Mouse (Mus musculus) hindbrain, embryonic 11.5 days (tissue): Measurements from ENCODE around the gene Ttc25. TPM values are rescaled to one million over a fixed set of nuclear protein-coding genes. Genes with fewer than 3 reads are reported as not detected.
A peak's percentile ranks its signal among the peaks of the same experiment; 100 is the strongest.
"Not testable (repeated sequence)": the region's sequence is repeated elsewhere in the genome, so short reads cannot be mapped to it uniquely, and the experiment has no call there.

Experiments used
- ATAC-seq: fragments of 200-750 bp; cut with Nextera tagmentation; 2 replicates; pipeline ENCODE4 v1.8.0; 2017; ENCODE audit warnings: mild to moderate bottlenecking, moderate TSS enrichment, moderate library complexity; ENCODE audit not compliant: low FRiP score
- DNase-seq: peaks from one replicate; pipeline ENCODE4 v3.0.0-alpha.2; 2015; ENCODE audit warnings: low spot score
- H3K27ac ChIP-seq: fragments of 300-500 bp; sonication (generic); 2 replicates; pipeline ENCODE4 v1.5.1; 2014; ENCODE audit warnings: mild to moderate bottlenecking, low read depth, low read length
- H3K27me3 ChIP-seq: fragments of 300-500 bp; sonication (generic); 2 replicates; pipeline ENCODE4 v1.6.1; 2014; ENCODE audit warnings: mild to moderate bottlenecking, low read length, moderate library complexity, mixed read lengths; ENCODE audit not compliant: control insufficient read depth, insufficient read depth
- H3K36me3 ChIP-seq: fragments of 300-500 bp; sonication (generic); 2 replicates; pipeline ENCODE4 v1.6.1; 2014; ENCODE audit warnings: mild to moderate bottlenecking, low read length, moderate library complexity, mixed read lengths; ENCODE audit not compliant: control insufficient read depth, insufficient read depth
- H3K4me1 ChIP-seq: fragments of 300-500 bp; sonication (generic); replicated peaks from 2 replicates; pipeline ENCODE4 v1.6.1; 2014; ENCODE audit warnings: low read length, mixed read lengths; ENCODE audit not compliant: control insufficient read depth, insufficient read depth
- H3K4me2 ChIP-seq: fragments of 300-500 bp; sonication (generic); replicated peaks from 2 replicates; pipeline ENCODE4 v1.6.1; 2014; ENCODE audit warnings: mild to moderate bottlenecking, low read depth, low read length
- H3K4me3 ChIP-seq: fragments of 300-500 bp; sonication (generic); 2 replicates; pipeline ENCODE4 v1.5.1; 2014; ENCODE audit warnings: low read depth, low read length
- H3K9ac ChIP-seq: fragments of 300-500 bp; sonication (generic); 2 replicates; pipeline ENCODE4 v1.6.1; 2014; ENCODE audit warnings: low read depth, low read length
- H3K9me3 ChIP-seq: fragments of 300-500 bp; sonication (generic); 2 replicates; pipeline ENCODE4 v1.6.1; 2016; ENCODE audit warnings: low read length; ENCODE audit not compliant: control insufficient read depth
- WGBS: fragments of 180-500 bp; shearing (Covaris S2); extraction: QIAGEN DNeasy Blood & Tissue Kit; methylation state at CpG from one replicate; pipeline ENCODE4 v1.1.7; 2014; 5-methylcytosine and 5-hydroxymethylcytosine counted together
- polyA plus RNA-seq: library from polyadenylated mRNA; unstranded; fragments of >200 nt; fragmentation: Nextera tagmentation; extraction: Ambion mirVana; gene quantifications from 2 replicates; pipeline ENCODE4 v1.2.1, GENCODE M21; 2014

The Ttc25 gene
- polyA plus RNA-seq, 1 experiment from 2014 or later = 2.6 TPM

GRCm38 (mm10) chr11:100526052-100526816, 19.2 kb upstream of the Ttc25 start:
- no peaks in the 10 kb centered on the region for H3K9me3 ChIP-seq
- peaks cover 10% of the 10 kb centered on the region for H3K4me1 ChIP-seq
- peaks cover 11% of the 10 kb centered on the region for H3K36me3 ChIP-seq
- peak overlapping the region; percentile 90; the same call in 1 of the 2 replicates for H3K27ac ChIP-seq
- WGBS = 5% methylated on average over 15 of the region's 15 CpGs
- peak overlapping the region; percentile 92 for H3K4me3 ChIP-seq
- DNase-seq = peak; percentile 52
- no peaks in the 10 kb centered on the region for H3K27me3 ChIP-seq
- ATAC-seq = no peak
- peak overlapping the region; percentile 94 for H3K9ac ChIP-seq
- H3K4me2 ChIP-seq = peak overlapping the region; percentile 92

GRCm38 (mm10) chr11:100527066-100527457, 18.3 kb upstream of the Ttc25 start:
- peak overlapping the region; percentile 92 for H3K4me3 ChIP-seq
- peak; percentile 22 for ATAC-seq
- H3K27me3 ChIP-seq = no peaks in the 10 kb centered on the region
- no peaks in the 10 kb centered on the region for H3K9me3 ChIP-seq
- peak overlapping the region; percentile 94 for H3K9ac ChIP-seq
- WGBS = under 1% methylated on average over 26 of the region's 26 CpGs
- peak overlapping the region; percentile 92 for H3K4me2 ChIP-seq
- peak overlapping the region; percentile 90 for H3K27ac ChIP-seq
- DNase-seq = peak; percentile 78
- H3K4me1 ChIP-seq = peaks cover 10% of the 10 kb centered on the region
- peaks cover 7% of the 10 kb centered on the region for H3K36me3 ChIP-seq

- peak; percentile 100 for DNase-seq
- Histone ChIP-seq H3K4me3 (peak within 1 kb of the TSS; percentile 92), H3K27ac (peak within 1 kb of the TSS; percentile 90), H3K4me1 (peaks cover 10% of the 10 kb centered on the region), H3K9ac (peak within 1 kb of the TSS; percentile 94), H3K36me3 (peaks cover 5% of the 10 kb centered on the region), H3K9me3 (no peaks in the 10 kb centered on the region), H3K27me3 (no peaks in the 10 kb centered on the region), H3K4me2 (peak within 1 kb of the TSS; percentile 92)
- WGBS = under 1% methylated on average over 48 of the region's 54 CpGs
- ATAC-seq = peak; percentile 98
These were observed 17.7 kb upstream of the Ttc25 start, which contains the start of gene Acly for GRCm38 (mm10) chr11:100527458-100528374. TSS of gene Acly (minus strand) at chr11:100528000.

DNA sequence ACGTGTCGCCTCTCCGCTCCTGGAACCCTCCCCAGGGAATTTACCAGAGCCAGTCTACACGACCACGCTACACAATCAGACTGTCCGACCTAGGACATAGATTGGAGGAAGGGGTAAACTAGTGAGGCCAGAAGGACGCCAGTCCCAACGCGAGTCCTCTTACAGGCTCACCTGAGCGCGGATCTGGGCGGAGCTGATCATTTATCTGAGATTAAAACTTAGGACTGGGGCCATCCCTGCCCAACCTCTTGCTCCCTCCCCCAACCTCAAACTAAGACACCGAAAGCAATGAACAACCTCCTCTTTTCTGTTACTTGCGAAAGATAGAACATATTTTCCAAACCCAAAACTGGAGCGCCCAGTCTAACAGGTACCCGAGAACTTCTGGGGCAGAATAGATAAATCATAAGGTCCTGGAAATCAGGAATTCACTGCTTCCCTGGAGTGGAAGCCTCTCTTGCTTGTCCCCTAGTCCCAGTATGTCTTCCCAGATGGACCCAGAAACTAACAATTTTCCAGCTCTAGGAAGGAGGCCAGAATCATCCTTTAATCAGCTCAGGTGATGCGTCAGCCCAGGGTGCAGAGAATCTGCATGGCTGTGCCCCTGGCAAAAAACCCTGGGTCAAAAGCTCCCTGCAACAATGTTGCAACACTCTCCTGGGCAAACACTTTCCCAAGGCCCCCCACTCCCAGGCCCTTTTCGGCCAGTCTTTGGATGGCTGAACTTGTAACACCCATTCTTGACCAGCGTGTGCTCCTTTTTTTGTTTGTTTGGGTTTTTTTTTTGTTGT, 16.8 kb upstream of the Ttc25 start:
- no peak for DNase-seq
- no peaks in the 10 kb centered on the region for H3K9me3 ChIP-seq
- H3K9ac ChIP-seq = peak overlapping the region; percentile 94
- no peaks in the 10 kb centered on the region for H3K27me3 ChIP-seq
- no peak; the same call in 1 of the 2 replicates for ATAC-seq
- 21% methylated on average over 19 of the region's 19 CpGs for WGBS
- H3K27ac ChIP-seq = peak overlapping the region; percentile 63
- H3K36me3 ChIP-seq = no peaks in the 10 kb centered on the region
- H3K4me2 ChIP-seq = peak overlapping the region; percentile 57
- peak overlapping the region; percentile 92 for H3K4me3 ChIP-seq
- peaks cover 10% of the 10 kb centered on the region for H3K4me1 ChIP-seq

DNA sequence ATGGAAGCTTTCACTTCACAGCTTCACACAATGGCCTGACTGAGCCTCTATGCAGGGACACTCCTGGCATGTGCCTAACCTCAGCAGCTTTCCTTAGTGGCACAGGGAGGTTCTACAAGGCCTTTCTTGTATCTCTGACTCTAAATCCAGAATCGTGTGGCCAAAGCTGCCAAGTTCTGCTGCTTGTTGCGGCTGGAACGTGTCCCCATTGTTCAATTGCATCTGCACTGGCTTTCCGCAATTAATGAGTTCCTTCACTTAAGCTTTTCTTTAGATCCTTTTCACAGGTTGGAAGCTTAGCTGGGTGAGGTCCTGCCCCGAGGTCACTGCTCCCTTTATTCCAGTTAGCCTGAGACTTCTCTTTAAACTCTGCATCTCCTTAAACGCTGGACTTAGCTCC, 11.5 kb upstream of the Ttc25 start:
- no peaks in the 10 kb centered on the region for H3K4me1 ChIP-seq
- no peak overlapping the region for H3K4me3 ChIP-seq
- ATAC-seq (no peak), DNase-seq (no peak)
- H3K9me3 ChIP-seq = no peaks in the 10 kb centered on the region
- H3K27me3 ChIP-seq = no peaks in the 10 kb centered on the region
- H3K4me2 ChIP-seq = no peak overlapping the region
- H3K36me3 ChIP-seq = no peaks in the 10 kb centered on the region
- 48% methylated on average over 6 of the region's 6 CpGs for WGBS
- no peak overlapping the region for H3K9ac ChIP-seq
- H3K27ac ChIP-seq = no peak overlapping the region

- not testable (repeated sequence) for H3K4me3 ChIP-seq, H3K27me3 ChIP-seq, DNase-seq, H3K36me3 ChIP-seq, H3K9me3 ChIP-seq, H3K4me2 ChIP-seq, ATAC-seq, H3K27ac ChIP-seq, H3K4me1 ChIP-seq, H3K9ac ChIP-seq
- WGBS = 87% methylated on average over 2 of the region's 2 CpGs
These were observed 11.0 kb upstream of the Ttc25 start for GRCm38 (mm10) chr11:100534411-100534810.

GRCm38 (mm10) chr11:100534821-100535220, 10.6 kb upstream of the Ttc25 start:
- H3K27me3 ChIP-seq, H3K36me3 ChIP-seq, H3K4me1 ChIP-seq, H3K27ac ChIP-seq, ATAC-seq, DNase-seq, H3K4me2 ChIP-seq, H3K9ac ChIP-seq, H3K4me3 ChIP-seq, H3K9me3 ChIP-seq: not testable (repeated sequence)
- WGBS = 88% methylated on average over 6 of the region's 6 CpGs

DNA sequence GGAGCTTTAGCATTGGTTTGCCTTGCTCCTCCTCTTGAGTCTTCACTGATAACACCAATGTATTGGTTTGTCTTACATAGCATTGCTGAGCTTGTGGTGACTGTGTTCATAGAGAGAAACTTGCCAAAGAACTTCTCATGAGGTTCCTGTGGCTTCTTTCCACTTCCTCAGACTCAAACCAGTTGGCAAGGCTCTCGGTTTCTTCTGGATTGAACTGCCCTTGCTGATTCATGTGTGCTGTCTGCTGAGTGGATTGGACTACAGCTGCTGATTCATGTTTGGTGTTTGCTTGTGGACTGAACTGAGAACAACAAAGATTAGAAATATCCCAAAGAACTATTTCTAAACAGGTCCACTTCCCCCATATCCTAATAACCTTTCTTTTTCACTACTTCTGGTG, 9.4 kb upstream of the Ttc25 start:
- no peak for DNase-seq
- Histone ChIP-seq H3K4me3 (no peak overlapping the region), H3K4me1 (no peaks in the 10 kb centered on the region), H3K27me3 (no peaks in the 10 kb centered on the region), H3K36me3 (no peaks in the 10 kb centered on the region), H3K9ac (no peak overlapping the region), H3K27ac (no peak overlapping the region), H3K4me2 (no peak overlapping the region), H3K9me3 (no peaks in the 10 kb centered on the region)
- no peak for ATAC-seq
- WGBS = 84% methylated on average over 1 of the region's 1 CpGs
